Mouse (Mus musculus) heart, postnatal 36 days (tissue): ENCODE data around the gene Ispd. TPM values are rescaled to one million over a fixed set of nuclear protein-coding genes. Genes with fewer than 3 reads are reported as not detected.
A peak's percentile ranks its signal among the peaks of the same experiment; 100 is the strongest.

Source experiments
- DNase-seq, 2 experiments: peaks; one replicate each; pipeline ENCODE4 v3.0.0; 2021 to 2022
- intact Hi-C: fragments of 180-260 bp; cut with DNase I; formaldehyde crosslinking; loops from one replicate; pipeline ENCODE4 v1.15.1; 2025
- total RNA-seq, 2 experiments: library from RNA; stranded (reverse); gene quantifications; 2 replicates each; pipeline ENCODE4 v1.2.3; 2021

The Ispd gene
- total RNA-seq, 2 experiments from 2014 or later = 4.6 to 5.8 TPM

GRCm38 (mm10) chr12:36549474-36549873 lies 168.2 kb downstream of the Ispd start:
- intact Hi-C loops = no loop called here
- no peak for DNase-seq

GRCm38 (mm10) chr12:36554697-36555096 lies 173.4 kb downstream of the Ispd start:
- DNase-seq = no peak
- intact Hi-C loops = no loop called here

- no peak for DNase-seq
- intact Hi-C loops = no loop called here
Measured at GRCm38 (mm10) chr12:36564146-36564545, 182.9 kb downstream of the Ispd start.

GRCm38 (mm10) chr12:36566974-36567373 lies 185.7 kb downstream of the Ispd start:
- DNase-seq = no peak
- intact Hi-C loops = no loop called here

GRCm38 (mm10) chr12:36570414-36571095 lies 189.3 kb downstream of the Ispd start:
- intact Hi-C loops = no loop called here
- DNase-seq = no peak

- DNase-seq = no peak
- intact Hi-C loops = no loop called here
Measured at GRCm38 (mm10) chr12:36584828-36585227, 203.6 kb downstream of the Ispd start.

- no peak for DNase-seq
- intact Hi-C loops = no loop called here
Measured at GRCm38 (mm10) chr12:36597539-36598250, 216.4 kb downstream of the Ispd start.

GRCm38 (mm10) chr12:36621960-36622736 lies 240.9 kb downstream of the Ispd start:
- DNase-seq = no peak
- intact Hi-C loops = no loop called here

- no peak for DNase-seq
- intact Hi-C loops = no loop called here
Measured at GRCm38 (mm10) chr12:36627204-36627603, 246.0 kb downstream of the Ispd start.

GRCm38 (mm10) chr12:36632427-36632826 lies 251.2 kb downstream of the Ispd start:
- no peak for DNase-seq
- intact Hi-C loops = no loop called here

- intact Hi-C loops = no loop called here
- DNase-seq = no peak
Measured at GRCm38 (mm10) chr12:36647514-36647913, 266.3 kb downstream of the Ispd start.

- intact Hi-C loops = no loop called here
- peak; percentile 17 to 39 for DNase-seq
Measured at GRCm38 (mm10) chr12:36662496-36662895, 281.2 kb downstream of the Ispd start.

GRCm38 (mm10) chr12:36664783-36665182 lies 283.5 kb downstream of the Ispd start:
- no peak for DNase-seq
- intact Hi-C loops = no loop called here

- no peak for DNase-seq
- intact Hi-C loops = no loop called here
Measured at GRCm38 (mm10) chr12:36666771-36667170, 285.5 kb downstream of the Ispd start.

GRCm38 (mm10) chr12:36670164-36670908 lies 289.1 kb downstream of the Ispd start:
- DNase-seq = no peak
- intact Hi-C loops = no loop called here

- peak in 1 of 2 experiments; percentile 5 for DNase-seq
- intact Hi-C loops = loop anchor here (1.0 kb wide), 2 partner anchors 456 to 775 kb away; no protein-coding TSS in a partner anchor
Measured at GRCm38 (mm10) chr12:36670915-36671579, 289.8 kb downstream of the Ispd start.

GRCm38 (mm10) chr12:36674481-36674880 lies 293.2 kb downstream of the Ispd start:
- DNase-seq = no peak
- intact Hi-C loops = no loop called here

- intact Hi-C loops = no loop called here
- DNase-seq = no peak
Measured at GRCm38 (mm10) chr12:36678220-36678619, 297.0 kb downstream of the Ispd start.

GRCm38 (mm10) chr12:36680883-36681505 lies 299.7 kb downstream of the Ispd start:
- no peak for DNase-seq
- intact Hi-C loops = no loop called here

GRCm38 (mm10) chr12:36681779-36682178 lies 300.5 kb downstream of the Ispd start:
- no peak for DNase-seq
- intact Hi-C loops = no loop called here
